Mouse (Mus musculus) heart, postnatal 0 days (tissue): ENCODE results near the gene Flt3l.

ENCODE experiments used
- CTCF ChIP-seq: IDR thresholded peaks from 2 replicates; pipeline ENCODE4 v1.5.1; 2016; ENCODE audit warnings: antibody characterized with exemption, control low read depth, low read depth
- EP300 ChIP-seq: IDR thresholded peaks from 2 replicates; pipeline ENCODE4 v1.6.1; 2016; ENCODE audit warnings: antibody characterized with exemption, low read depth

GRCm38 (mm10) chr7:45145460-45145859 lies 9.2 kb upstream of the Flt3l start:
- TF ChIP-seq EP300 (no peak), CTCF (no peak)
